Mouse (Mus musculus) liver, adult 2 months (tissue): ENCODE results near the gene Get4. TPM values are rescaled to one million over a fixed set of nuclear protein-coding genes. Genes with fewer than 3 reads are reported as not detected.

Source experiments
- DNase-seq: peaks from one replicate; pipeline ENCODE4 v3.0.0-alpha.2; 2011; ENCODE audit warnings: low read depth, low spot score; ENCODE audit errors: extremely low read depth
- H3K27ac ChIP-seq: fragments of 200-500 bp; replicated peaks from 2 replicates; pipeline ENCODE4 v1.5.1; 2012; ENCODE audit warnings: low read depth, mild to moderate bottlenecking, control low read depth, inconsistent platforms, low read length; ENCODE audit not compliant: insufficient read depth
- H3K27me3 ChIP-seq: fragments of 200-500 bp; 2 replicates; pipeline ENCODE4 v1.6.1; 2012; ENCODE audit warnings: mild to moderate bottlenecking, moderate library complexity, low read length, inconsistent platforms; ENCODE audit not compliant: control insufficient read depth, insufficient read depth
- H3K36me3 ChIP-seq: fragments of 200-500 bp; 2 replicates; pipeline ENCODE4 v1.6.1; 2012; ENCODE audit warnings: low read length, inconsistent platforms; ENCODE audit not compliant: control insufficient read depth, insufficient read depth
- H3K4me1 ChIP-seq: fragments of 200-500 bp; 2 replicates; pipeline ENCODE4 v1.6.1; 2011; ENCODE audit warnings: low read length; ENCODE audit not compliant: control insufficient read depth, insufficient read depth
- H3K4me3 ChIP-seq: fragments of 200-500 bp; 2 replicates; pipeline ENCODE4 v1.5.1; 2011; ENCODE audit warnings: low read depth, mild to moderate bottlenecking, control low read depth, low read length, moderate library complexity; ENCODE audit not compliant: insufficient read depth
- H3K79me2 ChIP-seq: fragments of 200-500 bp; 2 replicates; pipeline ENCODE4 v1.6.1; 2012; ENCODE audit warnings: inconsistent platforms, mild to moderate bottlenecking, low read length, moderate library complexity; ENCODE audit not compliant: control insufficient read depth, insufficient read depth
- H3K9ac ChIP-seq: fragments of 200-500 bp; 2 replicates; pipeline ENCODE4 v1.6.1; 2012; ENCODE audit warnings: low read depth, mild to moderate bottlenecking, control low read depth, inconsistent platforms, low read length
- CTCF ChIP-seq: fragments of 200-500 bp; IDR thresholded peaks from 2 replicates; pipeline ENCODE4 v1.5.1; 2011; ENCODE audit warnings: low read depth, low read length, control low read depth
- POLR2A ChIP-seq: fragments of 200-500 bp; IDR thresholded peaks from 2 replicates; pipeline ENCODE4 v1.6.1; 2011; ENCODE audit warnings: low read length, control low read depth; ENCODE audit not compliant: insufficient read depth; ENCODE audit errors: extremely low read depth
- WGBS: fragments of 180-500 bp; shearing (Covaris S2); methylation state at CpG from one replicate; pipeline ENCODE4 v1.1.7; 2018; 5-methylcytosine and 5-hydroxymethylcytosine counted together
- polyA plus RNA-seq: library from polyadenylated mRNA; depleted of rRNA; stranded (reverse); fragments of >200 nt; gene quantifications from 2 replicates; pipeline ENCODE4 v1.2.3, GENCODE M21; 2012
- total RNA-seq: library from RNA; depleted of rRNA; stranded (reverse); fragments of >200 nt; gene quantifications from 2 replicates; pipeline ENCODE4 v1.2.3, GENCODE M21; 2014

Get4 gene
- total and polyA plus RNA-seq, 2 experiments, result 20.9 to 62.3 TPM

DNA sequence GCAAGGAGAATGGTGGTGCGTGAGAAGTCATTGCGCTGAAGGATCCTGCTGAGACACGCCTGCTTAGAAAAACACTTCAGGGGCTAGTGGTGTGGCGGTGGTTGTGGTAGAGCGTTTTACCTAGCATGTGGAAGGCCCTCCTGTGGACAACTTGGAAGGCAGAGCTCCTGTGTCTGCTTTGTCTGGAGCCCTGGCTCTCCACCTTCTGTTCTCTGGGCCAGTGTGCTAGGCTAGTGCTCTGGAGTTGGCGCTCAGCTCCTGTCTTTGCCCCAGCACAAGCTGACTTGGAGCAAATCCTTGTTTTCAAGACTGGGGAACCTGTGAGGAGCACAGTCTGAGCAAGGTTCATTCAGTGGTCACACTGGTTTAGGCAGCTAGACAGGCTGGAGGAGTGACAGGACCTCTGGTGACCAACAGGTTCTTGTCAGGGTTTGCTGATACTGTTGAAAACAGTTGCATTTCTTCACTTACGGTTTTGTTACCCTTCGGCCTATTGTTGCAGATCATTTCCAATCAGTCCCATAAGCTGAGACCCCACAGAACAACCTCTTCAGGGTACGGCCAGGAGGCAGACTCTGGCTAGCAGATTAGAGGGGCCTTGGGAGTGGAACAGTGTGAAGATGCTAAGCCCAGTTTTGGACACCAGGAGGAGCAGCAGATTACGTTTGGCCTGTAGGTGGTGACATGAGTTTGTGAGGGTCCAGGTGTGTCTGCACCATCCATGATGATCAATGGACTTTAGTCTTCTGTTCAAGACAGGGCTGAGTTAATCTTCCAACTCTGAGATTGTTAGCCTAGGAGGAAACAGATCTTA lies 43.0 kb upstream of the Get4 start:
- peaks cover 26% of the 10 kb centered on the region; the same call in 1 of the 2 replicates for H3K79me2 ChIP-seq
- H3K9ac ChIP-seq, result no peak overlapping the region
- H3K4me3 ChIP-seq, result no peak overlapping the region
- no peak for DNase-seq
- H3K4me1 ChIP-seq, result no peaks in the 10 kb centered on the region
- no peaks in the 10 kb centered on the region for H3K27me3 ChIP-seq
- WGBS, result 92% methylated on average over 10 of the region's 10 CpGs
- TF ChIP-seq POLR2A (no peak), CTCF (peak; percentile 23; the same call in 1 of the 2 replicates)
- no peaks in the 10 kb centered on the region; the same call in 1 of the 2 replicates for H3K36me3 ChIP-seq
- no peak overlapping the region for H3K27ac ChIP-seq

DNA sequence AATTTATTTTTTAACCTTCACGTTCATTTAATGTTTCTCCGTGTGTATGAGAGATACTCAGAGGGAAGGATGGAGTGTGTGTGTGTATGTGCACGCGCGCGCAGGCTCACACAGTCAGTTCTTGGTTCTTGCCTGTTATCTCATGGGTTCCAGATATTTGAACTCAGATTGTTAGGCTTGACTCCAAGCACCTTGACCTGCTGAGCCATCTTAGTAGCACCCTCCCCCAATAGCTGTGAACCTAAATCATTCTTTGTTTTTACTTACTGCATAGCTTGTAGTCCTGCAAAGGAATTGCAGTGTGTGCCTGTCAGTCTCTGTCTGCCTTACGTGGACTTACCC lies 42.5 kb upstream of the Get4 start:
- H3K4me3 ChIP-seq, result no peak overlapping the region
- H3K36me3 ChIP-seq, result no peaks in the 10 kb centered on the region; the same call in 1 of the 2 replicates
- DNase-seq, result no peak
- WGBS, result 95% methylated on average over 7 of the region's 7 CpGs
- H3K79me2 ChIP-seq, result peaks cover 26% of the 10 kb centered on the region; the same call in 1 of the 2 replicates
- no peaks in the 10 kb centered on the region for H3K4me1 ChIP-seq
- no peak overlapping the region for H3K27ac ChIP-seq
- TF ChIP-seq CTCF (no peak), POLR2A (no peak)
- H3K27me3 ChIP-seq, result no peaks in the 10 kb centered on the region
- H3K9ac ChIP-seq, result no peak overlapping the region

DNA sequence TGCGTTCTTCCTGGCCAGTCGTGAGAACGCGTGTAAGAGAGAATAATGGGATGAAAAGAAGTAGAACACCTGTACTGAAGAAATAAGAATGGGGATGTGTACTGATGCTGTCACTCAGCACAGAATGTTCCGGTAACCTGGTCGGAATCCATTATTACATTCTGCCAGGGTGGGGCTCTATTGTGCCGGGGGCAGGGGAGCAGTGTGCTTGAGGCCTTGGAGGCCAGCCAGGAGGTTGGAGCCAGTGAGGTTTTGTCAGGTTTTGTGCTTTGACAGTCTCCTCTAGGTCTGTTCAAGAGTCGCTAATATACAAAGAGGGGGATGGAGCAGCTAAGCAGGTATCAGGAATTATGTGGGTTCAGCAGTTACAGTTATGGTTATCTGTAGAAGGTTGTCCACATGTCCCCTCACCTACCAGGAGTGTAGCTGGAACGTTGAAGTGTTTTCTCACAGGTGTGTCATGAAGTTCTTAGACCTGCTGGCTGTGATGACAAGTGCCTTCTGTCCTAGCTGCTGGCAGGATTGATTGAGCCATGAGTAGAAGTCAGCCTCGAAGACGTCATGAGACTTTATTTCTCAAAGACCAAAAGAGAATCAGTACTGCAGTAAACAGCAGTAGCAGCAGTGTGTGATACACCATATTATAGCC lies 40.3 kb upstream of the Get4 start:
- Histone ChIP-seq H3K79me2 (peaks cover 19% of the 10 kb centered on the region), H3K36me3 (peaks cover 6% of the 10 kb centered on the region), H3K4me3 (no peak overlapping the region), H3K9ac (no peak overlapping the region), H3K27ac (no peak overlapping the region), H3K27me3 (no peaks in the 10 kb centered on the region), H3K4me1 (no peaks in the 10 kb centered on the region)
- 94% methylated on average over 11 of the region's 11 CpGs for WGBS
- no peak for DNase-seq
- TF ChIP-seq POLR2A (no peak), CTCF (no peak)

DNA sequence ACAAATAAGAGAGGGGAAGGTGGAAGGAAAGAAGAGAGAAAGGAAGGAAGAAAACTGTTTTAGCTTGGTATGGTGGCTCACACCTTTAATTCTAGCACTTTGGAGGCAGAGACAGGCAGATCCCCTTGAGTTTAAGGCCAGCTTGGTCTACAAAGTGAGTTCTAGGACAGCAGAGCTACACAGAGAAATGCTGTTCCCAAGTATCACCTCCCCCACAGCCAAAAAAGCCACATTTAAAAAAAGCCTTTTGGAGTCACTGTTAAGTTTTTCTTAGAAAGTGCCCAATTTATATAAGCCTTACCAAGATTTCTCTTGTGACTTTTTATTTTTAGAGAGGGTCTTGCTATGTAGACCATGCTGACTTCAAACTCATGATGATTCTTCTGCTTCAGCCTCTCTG lies 37.8 kb upstream of the Get4 start:
- Histone ChIP-seq H3K4me1 (no peaks in the 10 kb centered on the region), H3K4me3 (no peak overlapping the region), H3K9ac (no peak overlapping the region), H3K27ac (no peak overlapping the region), H3K27me3 (no peaks in the 10 kb centered on the region), H3K79me2 (peaks cover 11% of the 10 kb centered on the region), H3K36me3 (peaks cover 9% of the 10 kb centered on the region)
- TF ChIP-seq CTCF (no peak), POLR2A (no peak)
- no peak for DNase-seq

DNA sequence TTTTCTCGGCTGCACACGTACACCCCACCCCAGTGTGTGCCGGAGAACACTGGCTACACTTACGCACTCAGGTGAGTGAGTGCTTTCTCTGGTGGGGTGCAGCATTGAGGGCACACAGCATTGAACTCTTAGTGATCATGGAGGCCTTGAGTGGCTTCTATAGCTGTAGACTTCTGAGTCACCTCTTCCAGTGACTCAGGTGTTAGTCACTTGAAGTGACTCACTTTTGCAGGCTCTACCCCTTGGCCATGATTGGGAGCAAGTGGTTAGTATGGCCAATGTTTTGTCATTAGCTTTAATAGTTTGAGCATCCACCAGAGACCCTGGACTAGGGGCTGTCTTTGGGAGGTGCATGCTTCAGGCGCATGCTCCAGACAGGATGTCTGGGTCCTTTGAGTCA lies 36.9 kb upstream of the Get4 start:
- Histone ChIP-seq H3K4me3 (no peak overlapping the region), H3K36me3 (peaks cover 9% of the 10 kb centered on the region), H3K27ac (no peak overlapping the region), H3K79me2 (peaks cover 11% of the 10 kb centered on the region), H3K9ac (no peak overlapping the region), H3K27me3 (no peaks in the 10 kb centered on the region), H3K4me1 (no peaks in the 10 kb centered on the region)
- 98% methylated on average over 5 of the region's 5 CpGs for WGBS
- TF ChIP-seq POLR2A (no peak), CTCF (no peak)
- no peak for DNase-seq

DNA sequence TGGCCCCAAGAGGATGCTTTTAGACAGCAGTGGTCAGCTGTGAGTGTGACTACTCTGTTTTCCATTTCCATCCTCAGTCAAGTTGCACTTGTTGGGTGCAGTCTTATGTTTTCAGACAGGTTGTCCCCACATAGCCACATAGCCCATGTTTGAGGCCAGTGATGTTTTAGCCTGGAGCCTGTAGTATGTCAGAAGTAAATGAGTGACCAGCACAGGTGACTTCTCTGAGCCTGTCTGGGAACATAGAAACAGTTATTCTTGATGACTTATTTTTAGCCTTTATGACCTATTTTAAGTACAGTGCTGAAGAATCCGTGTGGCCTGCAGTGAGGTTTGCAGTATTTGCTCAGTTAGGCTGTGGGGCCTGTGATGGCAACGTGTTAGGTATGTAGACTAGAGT lies 36.0 kb upstream of the Get4 start:
- WGBS, result 90% methylated on average over 2 of the region's 2 CpGs
- Histone ChIP-seq H3K9ac (no peak overlapping the region), H3K27me3 (no peaks in the 10 kb centered on the region), H3K36me3 (peaks cover 9% of the 10 kb centered on the region), H3K4me1 (no peaks in the 10 kb centered on the region), H3K4me3 (no peak overlapping the region), H3K27ac (no peak overlapping the region), H3K79me2 (peaks cover 4% of the 10 kb centered on the region)
- TF ChIP-seq CTCF (no peak), POLR2A (no peak)
- no peak for DNase-seq
